Mouse (Mus musculus) olfactory bulb, adult 2 months (tissue): ENCODE data around the gene Csrnp3.

Experiments
- CTCF ChIP-seq: fragments of 200-500 bp; IDR thresholded peaks from 2 replicates; pipeline ENCODE4 v1.5.1; 2012; ENCODE audit warnings: low read depth, mild to moderate bottlenecking, low read length, moderate library complexity; ENCODE audit not compliant: insufficient read depth
- POLR2A ChIP-seq: fragments of 200-500 bp; IDR thresholded peaks from 2 replicates; pipeline ENCODE4 v1.6.1; 2012; ENCODE audit warnings: mild to moderate bottlenecking, low read depth, low read length, moderate library complexity; ENCODE audit not compliant: insufficient read depth

- TF ChIP-seq CTCF, result no peak
- TF ChIP-seq POLR2A, result no peak
Observed at GRCm38 (mm10) chr2:65973907-65974306, 128.3 kb downstream of the Csrnp3 start.
